Mouse (Mus musculus) megakaryocyte, embryonic 14.5 days (primary cell): ENCODE measurements at regions not wholly inside any gene's neighbourhood (a gene's known extent, or its start where the extent isn't known, plus 50 kb on each side); places are given as distances from the start of the nearest gene placed in this dataset.

ENCODE experiments used
- FLI1 ChIP-seq: IDR thresholded peaks from 2 replicates; pipeline ENCODE4 v1.6.1; 2012; ENCODE audit warnings: low read length, inconsistent platforms, mixed read lengths
- GATA1 ChIP-seq: IDR thresholded peaks from 3 replicates; pipeline ENCODE4 v1.6.1; 2012; ENCODE audit warnings: mixed read lengths, low read length, inconsistent platforms, borderline replicate concordance

DNA sequence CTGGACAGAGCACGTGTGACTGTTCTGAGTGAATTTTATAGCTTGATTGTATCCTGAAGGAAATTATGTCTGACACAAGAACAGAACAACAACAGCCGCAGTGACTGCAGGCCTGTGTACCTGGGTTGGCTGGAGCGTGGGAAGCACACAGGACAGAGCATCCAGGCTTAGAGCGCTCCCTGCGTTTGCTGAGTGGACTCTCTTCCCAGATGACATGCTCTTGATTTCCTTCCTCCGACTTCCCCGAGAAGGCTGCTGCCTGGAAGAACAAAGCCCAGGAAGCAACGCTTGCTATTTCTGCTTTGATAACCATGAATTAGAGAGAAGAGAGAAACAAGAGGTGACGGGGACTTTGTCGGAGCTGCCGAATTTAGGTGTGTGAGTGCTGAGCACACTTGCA is 532.2 kb downstream of the 1810013L24Rik start:
- TF ChIP-seq GATA1 (no peak), FLI1 (no peak)
